ENCODE assay signal across 8 mouse cellular contexts in genomic region chr17:7168961-7169626, GRCm38 (mm10). TPM values are rescaled to one million over a fixed set of nuclear protein-coding genes. Genes with fewer than 3 reads are reported as not detected.
DNase-seq lines count a peak whose midpoint lies in the region; ATAC-seq and TF ChIP-seq lines count a peak whose summit lies in the region.

No protein-coding gene starts in this region.

- H3K4me3 ChIP-seq in erythroblast, embryonic 14.5 days (replicated peaks) = peak overlapping the region; percentile 61
- H3K4me3 ChIP-seq in liver, embryonic 13.5 days (replicated peaks) = peak overlapping the region; percentile 43
- peak overlapping the region; percentile 58 for H3K4me3 ChIP-seq in midbrain, postnatal 0 days (ENCODE audit: low read depth, low read length)

- no peak for TF ChIP-seq CTCF in midbrain, postnatal 0 days (IDR thresholded peaks at IDR 0.05)

- intact Hi-C loops in gastrocnemius, postnatal 14 days (cut with DNase I; ENCODE audit: low total_unique reads) = no loop called here

- peak overlapping the region; percentile 34 for H3K27ac ChIP-seq in liver, embryonic 13.5 days
- peak overlapping the region; percentile 71 for H3K27ac ChIP-seq in midbrain, postnatal 0 days (ENCODE audit: low read depth, low read length)

- WGBS in liver, embryonic 13.5 days (ENCODE audit: insufficient replicate concordance) = 12% methylated on average over 15 of the region's 15 CpGs
- 7% methylated on average over 15 of the region's 15 CpGs for WGBS in midbrain, postnatal 0 days

- H3K9ac ChIP-seq in liver, embryonic 13.5 days = peak overlapping the region; percentile 34; the same call in 1 of the 2 replicates
- H3K9ac ChIP-seq in midbrain, postnatal 0 days (replicated peaks; ENCODE audit: low read length, poor library complexity, severe bottlenecking) = peak overlapping the region; percentile 24; the same call in 1 of the 2 replicates

- no peaks in the 10 kb centered on the region for H3K36me3 ChIP-seq in erythroblast, embryonic 14.5 days (ENCODE audit: control insufficient read depth)
- H3K36me3 ChIP-seq in liver, embryonic 13.5 days = no peaks in the 10 kb centered on the region
- H3K36me3 ChIP-seq in midbrain, postnatal 0 days (ENCODE audit: insufficient read depth, low read length) = no peaks in the 10 kb centered on the region

- H3K4me2 ChIP-seq in liver, embryonic 13.5 days = peak overlapping the region; percentile 90
- H3K4me2 ChIP-seq in midbrain, postnatal 0 days (ENCODE audit: low read depth, low read length, poor library complexity, severe bottlenecking) = peak overlapping the region; percentile 70

- peaks cover 30% of the 10 kb centered on the region for H3K27me3 ChIP-seq in erythroblast, embryonic 14.5 days (ENCODE audit: control insufficient read depth)
- H3K27me3 ChIP-seq in liver, embryonic 13.5 days = peaks cover 20% of the 10 kb centered on the region
- H3K27me3 ChIP-seq in midbrain, postnatal 0 days (ENCODE audit: insufficient read depth, low read length) = no peaks in the 10 kb centered on the region

- DNase-seq in brain, adult 2 months (ENCODE audit: low read depth, low spot score) = peak; percentile 69
- DNase-seq in gastrocnemius, postnatal 14 days = peak; percentile 62
- no peak for DNase-seq in liver, embryonic 13.5 days
- peak; percentile 69 for DNase-seq in midbrain, postnatal 0 days (ENCODE audit: low spot score)
- no peak for DNase-seq in urinary bladder, postnatal 4 days (ENCODE audit: low spot score in 2 of 2)

- no peak for ATAC-seq in erythroblast, adult 5-6 weeks (replicated peaks; ENCODE audit: low FRiP score, poor library complexity, severe bottlenecking)
- peak; percentile 20 for ATAC-seq in inflammation-experienced regulatory T-cells, adult 6 months
- ATAC-seq in liver, embryonic 13.5 days (ENCODE audit: low read depth) = peak; percentile 13
- ATAC-seq in midbrain, postnatal 0 days (ENCODE audit: low FRiP score) = peak; percentile 67

- peaks cover 28% of the 10 kb centered on the region for H3K4me1 ChIP-seq in erythroblast, embryonic 14.5 days (ENCODE audit: control insufficient read depth)
- H3K4me1 ChIP-seq in liver, embryonic 13.5 days (replicated peaks) = peaks cover 33% of the 10 kb centered on the region
- peaks cover 15% of the 10 kb centered on the region for H3K4me1 ChIP-seq in midbrain, postnatal 0 days (ENCODE audit: insufficient read depth, low read length)

- H3K9me3 ChIP-seq in erythroblast, embryonic 14.5 days (ENCODE audit: control insufficient read depth, low read length) = no peaks in the 10 kb centered on the region; the same call in 1 of the 2 replicates
- H3K9me3 ChIP-seq in liver, embryonic 13.5 days (replicated peaks) = no peaks in the 10 kb centered on the region
- H3K9me3 ChIP-seq in midbrain, postnatal 0 days (ENCODE audit: low read length) = no peaks in the 10 kb centered on the region

RNA-seq across cellular contexts. Expression of gene Rps6ka2, which starts 0.8 kb away (rescaled TPM):
- polyA plus RNA-seq in erythroblast, embryonic 14.5 days (2012) = 0.03 TPM in 1 of 2 replicates, not detected in the other
- total RNA-seq in erythroblast, adult 5-6 weeks (2015; ENCODE audit: low replicate concordance) = 5.4 and 10.2 TPM in 2 replicates
- total RNA-seq in erythroblast, adult 5-6 weeks (2017; ENCODE audit: low replicate concordance) = 2.8 and 4.6 TPM in 2 replicates
- 10 to 100 TPM; 50.1 to 55.8 TPM for total RNA-seq in gastrocnemius, postnatal 14 days (2021)
- polyA plus RNA-seq in inflammation-experienced regulatory T-cells, adult 6 months (2017; shearing (Covaris generic)) = 1 to 10 TPM in 1 of 3 experiments, under 1 TPM in 2; 0.34 to 1.1 (median 0.66) TPM
- polyA plus RNA-seq in liver, embryonic 13.5 days (2015; fragmentation: Nextera tagmentation; extraction: Ambion mirVana) = 1.6 and 1.7 TPM in 2 replicates
- 33.2 and 34.2 TPM in 2 replicates for total RNA-seq in midbrain, postnatal 0 days (2014; rRNA removed)
- polyA plus RNA-seq in midbrain, postnatal 0 days (2015; fragmentation: Nextera tagmentation; extraction: Ambion mirVana) = 14.7 and 16.8 TPM in 2 replicates

Comparison
In these comparisons a context has a peak if more than half of its experiments do, and no peak if none do; other contexts are left out.
1. DNase-seq: peak in brain, adult 2 months (single experiment), gastrocnemius, postnatal 14 days (single experiment) and midbrain, postnatal 0 days (single experiment); none in liver, embryonic 13.5 days (single experiment) and urinary bladder, postnatal 4 days (0 of 2).
2. Peak in every context shown above with its lines, with median percentiles within 50 percentile points of each other: H3K4me3 ChIP-seq.